Mouse (Mus musculus) adrenal gland, postnatal 0 days (tissue): ENCODE data around the gene Baiap2l1. TPM values are rescaled to one million over a fixed set of nuclear protein-coding genes. Genes with fewer than 3 reads are reported as not detected.

Experiments used
- polyA plus RNA-seq: library from polyadenylated mRNA; unstranded; fragments of >200 nt; fragmentation: Nextera tagmentation; extraction: Ambion mirVana; gene quantifications from 2 replicates; pipeline ENCODE4 v1.2.1, GENCODE M21; 2015

The Baiap2l1 gene
- 4.2 and 7.0 TPM in 2 replicates for polyA plus RNA-seq

DNA sequence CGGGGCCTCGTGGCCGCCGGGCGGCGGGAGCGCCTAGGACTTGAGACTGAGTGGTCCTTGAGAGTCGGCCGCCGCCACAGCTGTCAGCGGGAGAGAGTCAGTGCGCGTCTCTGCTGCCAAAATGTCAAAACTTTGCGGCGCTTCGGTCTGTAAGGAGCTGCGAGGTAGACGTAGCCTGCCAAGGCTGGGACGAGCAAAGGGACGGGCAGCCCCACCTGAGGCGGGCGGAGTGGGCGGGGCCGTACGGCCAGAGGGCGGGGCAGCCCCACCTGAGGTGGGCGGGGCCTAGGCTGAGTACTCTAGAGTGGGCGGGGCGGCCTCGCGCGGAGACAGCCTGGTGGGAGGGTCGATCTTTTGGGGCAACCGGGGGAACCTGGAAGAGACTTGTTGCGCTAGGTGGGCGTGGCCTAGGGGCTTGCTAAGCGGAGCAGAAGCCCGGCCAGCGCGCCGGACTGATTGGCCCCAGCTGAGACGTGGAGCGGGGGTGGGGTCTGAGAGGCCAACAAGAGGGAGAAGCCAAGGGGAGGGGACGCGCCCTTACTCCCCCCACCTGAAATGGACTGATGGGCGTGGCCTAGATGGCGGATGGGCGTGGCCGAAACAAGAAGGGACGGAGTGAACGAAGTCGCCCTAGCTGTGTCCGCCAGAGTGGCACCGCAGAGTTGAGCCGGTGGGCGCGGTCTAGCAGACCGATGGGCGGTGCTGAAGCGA, at the start of gene Baiap2l1:
Baiap2l1 (minus strand) TSS at position 232 of the 711 bp plus-strand sequence.

GRCm38 (mm10) chr5:144243901-144244487, 113.9 kb downstream of the Baiap2l1 start, which contains the start of gene Bri3:
Bri3 (plus strand) TSS chr5:144244437.

GRCm38 (mm10) chr5:144223503-144223862, 134.4 kb downstream of the Baiap2l1 start, which contains the start of gene Tecpr1:
Tecpr1 (minus strand) TSS chr5:144223615.

Other genes with a start within 250 kb of the Baiap2l1 start
- 0.30 and 0.63 TPM in 2 replicates for gene Bhlha15, start 167.8 kb downstream of the Baiap2l1 start, polyA plus RNA-seq
- gene Tecpr1, start 134.5 kb downstream of the Baiap2l1 start, polyA plus RNA-seq: 13.5 and 25.7 TPM in 2 replicates
- 222 and 239 TPM in 2 replicates for gene Bri3, start 113.7 kb downstream of the Baiap2l1 start, polyA plus RNA-seq
- 0.39 and 0.44 TPM in 2 replicates for gene Nptx2, start 187.8 kb upstream of the Baiap2l1 start, polyA plus RNA-seq